Mouse (Mus musculus) hindbrain, embryonic 11.5 days (tissue): ENCODE results near the gene Sgtb. TPM values are rescaled to one million over a fixed set of nuclear protein-coding genes. Genes with fewer than 3 reads are reported as not detected.

Experiments
- ATAC-seq: fragments of 200-750 bp; cut with Nextera tagmentation; 2 replicates; pipeline ENCODE4 v1.8.0; 2017; ENCODE audit warnings: mild to moderate bottlenecking, moderate TSS enrichment, moderate library complexity; ENCODE audit not compliant: low FRiP score
- DNase-seq: peaks from one replicate; pipeline ENCODE4 v3.0.0-alpha.2; 2015; ENCODE audit warnings: low spot score
- H3K27ac ChIP-seq: fragments of 300-500 bp; sonication (generic); 2 replicates; pipeline ENCODE4 v1.5.1; 2014; ENCODE audit warnings: mild to moderate bottlenecking, low read depth, low read length
- H3K27me3 ChIP-seq: fragments of 300-500 bp; sonication (generic); 2 replicates; pipeline ENCODE4 v1.6.1; 2014; ENCODE audit warnings: mild to moderate bottlenecking, low read length, moderate library complexity, mixed read lengths; ENCODE audit not compliant: control insufficient read depth, insufficient read depth
- H3K36me3 ChIP-seq: fragments of 300-500 bp; sonication (generic); 2 replicates; pipeline ENCODE4 v1.6.1; 2014; ENCODE audit warnings: mild to moderate bottlenecking, low read length, moderate library complexity, mixed read lengths; ENCODE audit not compliant: control insufficient read depth, insufficient read depth
- H3K4me1 ChIP-seq: fragments of 300-500 bp; sonication (generic); replicated peaks from 2 replicates; pipeline ENCODE4 v1.6.1; 2014; ENCODE audit warnings: low read length, mixed read lengths; ENCODE audit not compliant: control insufficient read depth, insufficient read depth
- H3K4me2 ChIP-seq: fragments of 300-500 bp; sonication (generic); replicated peaks from 2 replicates; pipeline ENCODE4 v1.6.1; 2014; ENCODE audit warnings: mild to moderate bottlenecking, low read depth, low read length
- H3K4me3 ChIP-seq: fragments of 300-500 bp; sonication (generic); 2 replicates; pipeline ENCODE4 v1.5.1; 2014; ENCODE audit warnings: low read depth, low read length
- H3K9ac ChIP-seq: fragments of 300-500 bp; sonication (generic); 2 replicates; pipeline ENCODE4 v1.6.1; 2014; ENCODE audit warnings: low read depth, low read length
- H3K9me3 ChIP-seq: fragments of 300-500 bp; sonication (generic); 2 replicates; pipeline ENCODE4 v1.6.1; 2016; ENCODE audit warnings: low read length; ENCODE audit not compliant: control insufficient read depth
- WGBS: fragments of 180-500 bp; shearing (Covaris S2); extraction: QIAGEN DNeasy Blood & Tissue Kit; methylation state at CpG from one replicate; pipeline ENCODE4 v1.1.7; 2014; 5-methylcytosine and 5-hydroxymethylcytosine counted together
- polyA plus RNA-seq: library from polyadenylated mRNA; unstranded; fragments of >200 nt; fragmentation: Nextera tagmentation; extraction: Ambion mirVana; gene quantifications from 2 replicates; pipeline ENCODE4 v1.2.1, GENCODE M21; 2014

The Sgtb gene
- polyA plus RNA-seq, 1 experiment from 2014 or later, result 27.9 TPM

DNA sequence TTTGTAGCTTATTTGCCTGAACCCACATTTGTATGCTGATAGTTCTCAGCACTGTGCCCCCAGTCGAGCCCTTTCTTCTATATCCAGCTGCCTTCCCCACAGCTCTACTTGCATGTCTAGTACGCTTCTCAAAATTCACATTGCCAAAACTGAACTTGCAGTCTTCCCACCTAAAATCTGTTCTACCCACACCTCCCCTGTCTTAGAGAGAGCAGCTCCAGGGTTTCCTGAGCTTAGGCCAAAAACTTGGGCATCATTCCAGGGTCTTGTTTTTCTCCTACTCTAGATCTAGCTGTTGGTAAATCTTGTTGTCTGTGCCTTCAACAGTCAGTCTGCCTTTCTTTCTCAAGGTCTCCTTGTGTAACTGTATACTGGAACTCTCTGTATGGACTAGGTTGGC lies 5.3 kb downstream of the Sgtb start:
- Histone ChIP-seq H3K4me1 (no peaks in the 10 kb centered on the region), H3K9ac (no peak overlapping the region), H3K4me2 (no peak overlapping the region), H3K36me3 (no peaks in the 10 kb centered on the region), H3K9me3 (no peaks in the 10 kb centered on the region), H3K27ac (no peak overlapping the region), H3K27me3 (no peaks in the 10 kb centered on the region), H3K4me3 (no peak overlapping the region)
- no peak for ATAC-seq
- DNase-seq, result no peak
- 93% methylated on average over 2 of the region's 2 CpGs for WGBS

DNA sequence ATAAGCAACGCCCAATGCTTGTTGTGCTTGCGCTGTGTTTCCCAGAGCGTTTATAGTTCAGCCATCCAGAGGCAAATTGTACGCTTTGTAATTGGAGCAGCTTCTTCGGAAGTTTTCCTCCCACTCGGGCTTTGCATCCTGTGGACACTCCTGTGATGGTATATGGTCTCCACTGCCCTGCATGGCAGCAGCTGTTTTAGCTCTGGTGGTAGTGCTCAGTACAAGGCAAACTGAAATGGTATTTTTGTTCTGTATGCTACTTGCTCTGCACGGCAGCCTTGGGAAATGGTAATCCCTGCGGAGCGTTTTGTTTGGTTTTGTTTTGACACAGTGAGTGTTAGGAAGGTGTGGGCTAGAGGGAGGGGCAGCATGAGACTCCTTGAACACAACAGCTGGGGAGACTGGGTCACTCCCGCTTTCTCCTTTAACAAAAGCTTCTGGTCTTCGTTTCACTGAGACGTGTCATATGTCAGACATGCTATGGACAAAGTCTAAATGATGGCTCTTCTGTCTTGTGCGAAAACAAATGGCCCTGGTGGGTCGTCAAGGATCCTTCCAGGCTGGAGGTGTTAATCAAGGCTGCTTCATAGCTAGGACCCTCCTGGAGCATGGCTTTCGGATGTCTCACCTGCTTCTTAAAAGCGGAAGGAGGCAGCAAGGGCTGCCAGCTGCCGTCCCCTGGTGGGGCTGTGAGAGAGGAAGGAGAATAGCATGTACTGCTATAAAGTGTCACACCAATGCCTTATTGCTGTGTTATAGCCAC lies 12.7 kb downstream of the Sgtb start:
- no peak overlapping the region for H3K4me3 ChIP-seq
- no peaks in the 10 kb centered on the region for H3K9me3 ChIP-seq
- ATAC-seq (peak; percentile 33; the same call in 1 of the 2 replicates), DNase-seq (no peak)
- no peak overlapping the region for H3K9ac ChIP-seq
- H3K36me3 ChIP-seq, result 0 out of 2 replicates have a peak, but pooled peaks cover 2% of the 10 kb centered on the region
- no peak overlapping the region for H3K4me2 ChIP-seq
- H3K27me3 ChIP-seq, result no peaks in the 10 kb centered on the region
- H3K4me1 ChIP-seq, result no peaks in the 10 kb centered on the region
- no peak overlapping the region for H3K27ac ChIP-seq
- 69% methylated on average over 17 of the region's 17 CpGs for WGBS

DNA sequence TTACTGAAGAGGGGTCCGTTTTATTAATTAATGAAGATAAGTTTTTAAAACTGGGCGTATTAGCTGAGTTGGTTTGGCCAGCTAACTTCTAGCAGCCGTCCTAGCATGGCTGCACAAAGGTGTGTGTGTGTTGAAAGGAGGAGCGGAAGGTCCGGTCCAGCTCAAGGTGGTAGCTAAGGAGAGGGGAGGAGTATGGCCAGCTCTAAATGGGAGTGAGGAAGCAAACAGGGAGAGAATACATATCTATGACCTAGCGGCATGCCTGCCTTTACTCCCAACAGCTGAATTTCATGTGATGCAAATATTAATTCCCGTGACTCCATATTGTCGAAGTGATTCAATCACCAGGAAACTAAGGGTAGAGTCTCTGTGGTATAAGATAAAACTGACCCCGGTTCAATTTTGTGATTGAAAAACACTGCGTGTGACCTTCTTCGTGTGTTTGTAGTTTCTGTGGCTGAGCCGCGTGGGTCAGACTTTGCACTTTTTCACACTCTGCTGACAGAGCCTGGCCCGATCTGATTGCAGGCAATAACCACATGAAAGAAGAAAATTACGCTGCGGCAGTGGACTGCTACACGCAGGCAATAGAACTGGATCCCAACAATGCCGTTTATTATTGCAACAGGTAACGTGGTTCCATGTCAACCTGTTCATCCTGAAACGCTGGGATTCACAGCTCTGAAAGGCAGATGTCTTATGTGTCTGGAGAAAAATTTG lies 14.3 kb downstream of the Sgtb start:
- no peak overlapping the region for H3K4me2 ChIP-seq
- no peak for ATAC-seq
- H3K9ac ChIP-seq, result no peak overlapping the region
- no peaks in the 10 kb centered on the region for H3K4me1 ChIP-seq
- WGBS, result 94% methylated on average over 20 of the region's 20 CpGs
- H3K27me3 ChIP-seq, result no peaks in the 10 kb centered on the region
- no peak overlapping the region for H3K4me3 ChIP-seq
- H3K27ac ChIP-seq, result no peak overlapping the region
- no peak for DNase-seq
- H3K36me3 ChIP-seq, result 0 out of 2 replicates have a peak, but pooled peaks cover 2% of the 10 kb centered on the region
- H3K9me3 ChIP-seq, result no peaks in the 10 kb centered on the region

DNA sequence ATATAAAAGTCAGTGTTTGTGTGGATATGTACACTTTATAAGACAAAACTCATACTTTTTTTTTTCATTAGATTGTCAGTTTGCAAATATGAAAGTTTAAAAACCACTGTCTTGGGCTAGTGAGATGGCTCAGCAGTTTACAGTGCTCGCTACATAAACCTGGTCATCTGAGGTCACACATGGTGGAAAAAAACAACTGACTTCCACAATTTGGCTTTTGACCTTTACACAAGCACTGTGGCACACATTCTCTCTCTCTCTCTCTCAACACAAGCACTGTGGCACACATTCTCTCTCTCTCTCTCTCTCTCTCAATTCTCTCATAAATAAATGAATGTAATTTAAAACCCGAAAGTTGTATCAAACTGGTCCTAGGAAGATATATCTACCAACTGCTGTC lies 23.0 kb downstream of the Sgtb start:
- Histone ChIP-seq H3K9me3 (no peaks in the 10 kb centered on the region), H3K27ac (no peak overlapping the region), H3K4me2 (no peak overlapping the region), H3K36me3 (no peaks in the 10 kb centered on the region), H3K9ac (no peak overlapping the region), H3K27me3 (no peaks in the 10 kb centered on the region), H3K4me3 (no peak overlapping the region), H3K4me1 (no peaks in the 10 kb centered on the region)
- WGBS, result 83% methylated on average over 2 of the region's 2 CpGs
- no peak for DNase-seq
- ATAC-seq, result no peak

DNA sequence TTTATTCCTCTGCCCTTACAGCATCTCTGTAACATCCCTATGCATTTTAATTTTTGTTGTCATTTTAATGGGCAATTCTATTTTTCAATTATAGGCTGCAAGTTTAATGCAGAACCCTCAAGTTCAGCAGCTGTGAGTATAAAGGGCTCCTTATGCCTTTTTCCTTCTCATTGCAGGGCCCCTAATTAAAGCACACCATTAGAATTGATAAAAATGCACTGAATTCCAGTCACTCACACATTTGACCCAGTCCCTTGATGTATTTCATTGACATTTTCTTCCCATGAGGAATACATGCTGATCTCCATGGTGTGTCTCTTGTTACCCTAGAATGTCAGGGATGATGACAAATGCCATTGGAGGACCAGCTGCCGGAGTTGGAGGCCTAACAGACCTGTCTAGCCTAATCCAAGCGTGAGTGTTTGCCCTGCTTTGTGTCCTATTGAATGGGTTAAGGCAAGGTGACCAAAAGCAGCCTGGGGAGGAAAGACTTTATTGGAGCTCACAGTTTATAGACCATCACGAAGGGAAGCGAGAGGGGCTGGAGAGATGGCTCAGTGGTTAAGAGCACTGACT lies 25.1 kb downstream of the Sgtb start:
- H3K4me1 ChIP-seq, result no peaks in the 10 kb centered on the region
- DNase-seq, result no peak
- H3K27me3 ChIP-seq, result no peaks in the 10 kb centered on the region
- no peaks in the 10 kb centered on the region for H3K36me3 ChIP-seq
- no peak overlapping the region for H3K4me2 ChIP-seq
- no peak overlapping the region for H3K4me3 ChIP-seq
- H3K9me3 ChIP-seq, result no peaks in the 10 kb centered on the region
- ATAC-seq, result peak; percentile 54; the same call in 1 of the 2 replicates
- no peak overlapping the region for H3K9ac ChIP-seq
- H3K27ac ChIP-seq, result no peak overlapping the region
- 69% methylated on average over 4 of the region's 4 CpGs for WGBS

DNA sequence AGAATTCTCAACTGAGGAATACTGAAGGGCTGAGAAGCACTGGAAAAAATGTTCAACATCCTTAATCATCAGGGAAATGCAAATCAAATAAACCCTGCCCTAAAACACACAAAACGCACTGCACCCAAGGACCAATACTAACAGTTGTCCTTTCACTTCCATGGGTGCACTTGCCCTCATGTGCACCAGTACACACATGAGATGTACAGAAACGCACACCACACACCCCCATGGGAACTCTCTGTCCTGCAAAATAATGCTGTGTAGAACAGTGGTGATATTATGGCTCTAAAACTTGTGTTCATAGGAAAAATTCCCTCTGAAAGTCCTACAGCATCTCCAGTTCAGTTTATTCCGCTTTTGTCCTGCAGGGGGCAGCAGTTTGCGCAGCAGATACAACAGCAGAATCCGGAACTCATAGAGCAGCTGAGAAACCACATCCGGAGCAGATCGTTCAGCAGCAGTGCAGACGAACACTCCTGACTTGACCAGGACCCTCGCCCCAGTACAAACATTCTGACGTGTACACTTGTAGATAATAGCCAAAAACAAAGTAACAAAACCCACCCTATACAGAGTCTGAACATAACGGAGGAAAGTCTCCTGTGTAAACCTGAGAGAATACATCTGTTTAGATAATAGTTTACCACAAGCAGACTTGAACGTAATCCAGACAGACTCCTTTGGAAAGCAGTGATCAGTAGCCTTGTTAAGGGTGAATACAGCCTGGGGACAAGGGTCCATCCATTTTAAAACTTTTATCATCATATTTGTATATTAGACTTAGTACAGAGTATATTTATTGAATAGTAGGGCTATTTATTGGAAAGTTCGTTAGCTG lies 30.0 kb downstream of the Sgtb start:
- no peak overlapping the region for H3K27ac ChIP-seq
- ATAC-seq, result peak; percentile 46; the same call in 1 of the 2 replicates
- no peak overlapping the region for H3K4me2 ChIP-seq
- no peaks in the 10 kb centered on the region for H3K36me3 ChIP-seq
- H3K9ac ChIP-seq, result no peak overlapping the region
- no peaks in the 10 kb centered on the region for H3K27me3 ChIP-seq
- H3K4me3 ChIP-seq, result no peak overlapping the region
- 51% methylated on average over 13 of the region's 13 CpGs for WGBS
- no peaks in the 10 kb centered on the region for H3K4me1 ChIP-seq
- no peaks in the 10 kb centered on the region for H3K9me3 ChIP-seq
- DNase-seq, result peak; percentile 83

DNA sequence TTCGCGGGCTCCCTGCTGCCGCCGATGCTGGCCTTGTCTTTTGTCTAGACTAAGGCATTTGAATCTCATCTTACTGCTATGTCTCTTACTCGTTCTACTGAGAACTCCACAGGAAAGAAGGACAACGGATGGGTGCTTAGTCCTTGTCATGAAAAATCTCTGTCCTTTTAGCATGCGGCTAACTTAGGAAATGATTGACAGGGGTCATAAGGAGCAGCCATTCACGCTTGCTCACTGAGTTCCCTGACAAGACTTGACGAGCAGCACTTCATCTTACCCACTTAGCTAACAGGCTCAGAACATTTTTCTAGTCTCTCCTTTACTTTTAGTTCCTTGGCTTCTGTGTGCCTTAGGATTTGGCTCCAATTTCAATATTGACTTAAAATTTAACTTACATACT lies 35.3 kb downstream of the Sgtb start:
- 0 out of 2 replicates have a peak, but pooled peaks cover 3% of the 10 kb centered on the region for H3K36me3 ChIP-seq
- 76% methylated on average over 9 of the region's 9 CpGs for WGBS
- no peak for DNase-seq

DNA sequence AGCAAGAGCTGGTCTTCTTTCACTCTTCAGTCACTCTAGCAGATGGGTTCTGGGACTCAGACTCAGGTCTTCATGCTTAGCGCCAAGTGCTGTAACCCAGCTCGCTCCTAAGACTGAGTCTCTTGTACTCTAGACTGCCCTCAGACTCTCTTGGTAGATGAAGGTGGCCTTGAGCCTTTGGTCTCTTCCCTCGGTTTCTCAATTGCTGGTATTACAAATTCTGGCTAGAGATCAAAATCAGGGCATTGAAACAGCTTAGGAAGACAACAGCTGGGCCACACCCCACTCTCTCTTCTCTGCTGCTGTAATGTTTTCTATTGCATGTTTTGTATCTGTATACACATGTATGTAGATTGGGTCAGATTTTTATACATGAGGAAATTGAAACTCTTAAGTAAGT lies 36.1 kb downstream of the Sgtb start:
- H3K9ac ChIP-seq, result no peak overlapping the region
- no peak overlapping the region for H3K4me2 ChIP-seq
- 90% methylated on average over 3 of the region's 3 CpGs for WGBS
- no peaks in the 10 kb centered on the region for H3K4me1 ChIP-seq
- DNase-seq (no peak), ATAC-seq (no peak)
- no peaks in the 10 kb centered on the region for H3K9me3 ChIP-seq
- H3K36me3 ChIP-seq, result 0 out of 2 replicates have a peak, but pooled peaks cover 3% of the 10 kb centered on the region
- H3K4me3 ChIP-seq, result no peak overlapping the region
- no peak overlapping the region for H3K27ac ChIP-seq
- no peaks in the 10 kb centered on the region for H3K27me3 ChIP-seq

More for the DNA sequence above, 35.3 kb downstream of the Sgtb start:
- Histone ChIP-seq H3K4me2 (no peak overlapping the region), H3K9ac (no peak overlapping the region), H3K27ac (no peak overlapping the region), H3K4me3 (no peak overlapping the region), H3K9me3 (no peaks in the 10 kb centered on the region), H3K27me3 (no peaks in the 10 kb centered on the region), H3K4me1 (no peaks in the 10 kb centered on the region)
- no peak for ATAC-seq
